In the genomic region with DNA sequence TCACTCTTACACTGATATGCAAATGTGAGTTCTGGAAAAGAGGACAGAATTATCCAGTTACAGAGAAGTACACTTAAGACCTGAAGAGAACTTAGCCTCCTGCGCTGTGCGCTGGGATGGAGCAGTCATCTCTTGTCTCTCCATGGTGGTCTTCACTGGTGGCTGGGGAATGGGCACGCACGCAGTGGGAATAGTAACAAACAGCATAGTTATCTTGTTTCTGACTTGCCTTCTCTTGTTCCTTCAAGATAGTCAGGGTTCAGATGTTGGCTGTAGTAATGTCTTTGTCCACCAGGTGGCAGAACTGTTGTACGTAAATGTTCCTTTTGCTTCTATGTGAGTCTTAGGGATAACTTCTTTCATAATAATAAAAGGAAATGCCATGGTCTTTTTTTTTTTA, we compare ENCODE assay signal across 8 mouse cellular contexts. TPM values are rescaled to one million over a fixed set of nuclear protein-coding genes. Genes with fewer than 3 reads are reported as not detected.
A peak's percentile ranks its signal among the peaks of the same experiment; 100 is the strongest.
DNase-seq lines count a peak whose midpoint lies in the region; ATAC-seq and TF ChIP-seq lines count a peak whose summit lies in the region.

No protein-coding gene starts in this region.

- DNase-seq in R1 (ENCODE audit: low read depth, low spot score) = peak; percentile 80
- DNase-seq in cerebellum, postnatal 25 days = peak; percentile 67 to 87
- DNase-seq in frontal cortex, postnatal 36 days (ENCODE audit: low spot score in 2 of 2) = peak; percentile 74 to 93
- peak; percentile 87 for DNase-seq in kidney, postnatal 10 days
- peak; percentile 62 to 67 (median 62) for DNase-seq in liver, embryonic 14.5 days (ENCODE audit: low read depth in 3 of 3, low spot score in 3 of 3)
- DNase-seq in retina, adult 2 months (ENCODE audit: low read depth, low spot score) = peak; percentile 61
- DNase-seq in thymus, postnatal 25 days = peak; percentile 75

- peak; percentile 80 for TF ChIP-seq CTCF in liver, embryonic 14.5 days (IDR thresholded peaks at IDR 0.05; ENCODE audit: low read depth)

- H3K27me3 ChIP-seq in liver, embryonic 14.5 days (ENCODE audit: control insufficient read depth, insufficient read depth, low read length) = no peaks in the 10 kb centered on the region

- ATAC-seq in CD4-positive, CD25-positive, alpha-beta regulatory T cell, adult 4 months = peak; percentile 78
- no peak for ATAC-seq in liver, embryonic 14.5 days (ENCODE audit: insufficient read depth)

- no peak overlapping the region for H3K27ac ChIP-seq in liver, embryonic 14.5 days

- no peaks in the 10 kb centered on the region; the same call in 1 of the 2 replicates for H3K36me3 ChIP-seq in liver, embryonic 14.5 days (replicated peaks; ENCODE audit: control insufficient read depth, insufficient read depth, low read depth)

- no peak overlapping the region for H3K9ac ChIP-seq in liver, embryonic 14.5 days (replicated peaks)

- H3K4me3 ChIP-seq in liver, embryonic 14.5 days (ENCODE audit: insufficient read depth in 1 of 2, low read depth in 2 of 2, low read length in 2 of 2) = no peak overlapping the region

- 0 out of 4 replicates have a peak, but pooled peaks cover 0 to 2% of the 10 kb centered on the region in 2 experiments for H3K4me1 ChIP-seq in liver, embryonic 14.5 days (replicated peaks; ENCODE audit: control insufficient read depth in 2 of 2, insufficient read depth in 2 of 2, low read length in 1 of 2)

- TF ChIP-seq EP300 in liver, embryonic 14.5 days (IDR thresholded peaks at IDR 0.05; ENCODE audit: low read depth) = no peak

- no peaks in the 10 kb centered on the region for H3K9me3 ChIP-seq in liver, embryonic 14.5 days (ENCODE audit: control insufficient read depth, low read length)

- WGBS in liver, embryonic 14.5 days (ENCODE audit: insufficient replicate concordance) = 25% methylated on average over 5 of the region's 5 CpGs

- no peak overlapping the region for H3K4me2 ChIP-seq in liver, embryonic 14.5 days (ENCODE audit: low read depth)

RNA-seq across cellular contexts. Expression of a gene that starts 49.0 kb away (rescaled TPM):
- 10 to 100 TPM; 11.7 to 16.0 TPM for polyA plus RNA-seq in CD4-positive, CD25-positive, alpha-beta regulatory T cell, adult 4 months (2017; shearing (Covaris generic))
- polyA plus RNA-seq in liver, embryonic 14.5 days (2012; rRNA removed) = 7.2 and 9.1 TPM in 2 replicates
- polyA plus RNA-seq in liver, embryonic 14.5 days (2014; fragmentation: Nextera tagmentation; extraction: Ambion mirVana) = 5.8 and 6.2 TPM in 2 replicates
